Mouse (Mus musculus): ENCODE measurements at regions not wholly inside any gene's neighbourhood (a gene's known extent, or its start where the extent isn't known, plus 50 kb on each side); places are given as distances from the start of the nearest gene placed in this dataset.
A peak's percentile ranks its signal among the peaks of the same experiment; 100 is the strongest.
"Not testable (repeated sequence)": the region's sequence is repeated elsewhere in the genome, so short reads cannot be mapped to it uniquely, and the experiment has no call there.

- not testable (repeated sequence) for H3K9me3 ChIP-seq; H3K36me3 ChIP-seq; DNase-seq (ENCODE audit: low spot score); H3K27me3 ChIP-seq (ENCODE audit: insufficient read depth, poor library complexity, severe bottlenecking); H3K4me1 ChIP-seq; H3K4me3 ChIP-seq; H3K27ac ChIP-seq
- WGBS: 72% methylated on average over 2 of the region's 2 CpGs
Observed at GRCm38 (mm10) chr8:93443631-93444030, 64.1 kb upstream of the Ces1h start.

- Histone ChIP-seq H3K36me3 (no peaks in the 10 kb centered on the region), H3K4me3 (no peak overlapping the region), H3K27ac (no peak overlapping the region), H3K9me3 (no peaks in the 10 kb centered on the region), H3K27me3 (ENCODE audit: insufficient read depth, poor library complexity, severe bottlenecking) (no peaks in the 10 kb centered on the region), H3K4me1 (no peaks in the 10 kb centered on the region)
- 80% methylated on average over 3 of the region's 3 CpGs for WGBS
- no peak for DNase-seq (ENCODE audit: low spot score)
Observed at GRCm38 (mm10) chr8:93441936-93442335, 62.4 kb upstream of the Ces1h start.

- not testable (repeated sequence) for H3K9me3 ChIP-seq; H3K27me3 ChIP-seq (ENCODE audit: insufficient read depth, poor library complexity, severe bottlenecking); H3K27ac ChIP-seq; H3K4me1 ChIP-seq; DNase-seq (ENCODE audit: low spot score); H3K4me3 ChIP-seq; H3K36me3 ChIP-seq
- WGBS: 75% methylated on average over 12 of the region's 12 CpGs
Observed at GRCm38 (mm10) chr8:93436586-93436985, 57.1 kb upstream of the Ces1h start.

- Histone ChIP-seq H3K27me3 (ENCODE audit: insufficient read depth, poor library complexity, severe bottlenecking) (no peaks in the 10 kb centered on the region), H3K9me3 (no peaks in the 10 kb centered on the region), H3K36me3 (no peaks in the 10 kb centered on the region), H3K4me1 (no peaks in the 10 kb centered on the region), H3K27ac (no peak overlapping the region), H3K4me3 (no peak overlapping the region)
- peak; percentile 81 for DNase-seq (ENCODE audit: low spot score)
- WGBS: 5% methylated on average over 3 of the region's 3 CpGs
Observed at GRCm38 (mm10) chr8:93430637-93431036, 51.1 kb upstream of the Ces1h start.

All from heart, embryonic 10.5 days (tissue).